Mouse (Mus musculus) intestine, embryonic 16.5 days (tissue): ENCODE data around the gene Creb3l1. TPM values are rescaled to one million over a fixed set of nuclear protein-coding genes. Genes with fewer than 3 reads are reported as not detected.
A peak's percentile ranks its signal among the peaks of the same experiment; 100 is the strongest.

Experiments used
- ATAC-seq: fragments of 200-750 bp; cut with Nextera tagmentation; 2 replicates; pipeline ENCODE4 v1.8.0; 2017; ENCODE audit warnings: moderate TSS enrichment, moderate library complexity
- H3K27ac ChIP-seq: fragments of 300-500 bp; sonication (generic); 2 replicates; pipeline ENCODE4 v1.5.1; 2014; ENCODE audit warnings: mild to moderate bottlenecking, low read length
- H3K27me3 ChIP-seq: fragments of 300-500 bp; sonication (generic); replicated peaks from 2 replicates; pipeline ENCODE4 v1.6.1; 2014; ENCODE audit warnings: low read length, control low read depth, mixed read lengths; ENCODE audit not compliant: control insufficient read depth, insufficient read depth
- H3K36me3 ChIP-seq: fragments of 300-500 bp; sonication (generic); 2 replicates; pipeline ENCODE4 v1.6.1; 2014; ENCODE audit warnings: low read length, control low read depth; ENCODE audit not compliant: control insufficient read depth, insufficient read depth
- H3K4me1 ChIP-seq: fragments of 300-500 bp; sonication (generic); 2 replicates; pipeline ENCODE4 v1.6.1; 2014; ENCODE audit warnings: low read length, control low read depth, mixed read lengths; ENCODE audit not compliant: control insufficient read depth, insufficient read depth
- H3K4me2 ChIP-seq: fragments of 300-500 bp; sonication (generic); 2 replicates; pipeline ENCODE4 v1.6.1; 2014; ENCODE audit warnings: low read depth, low read length, control low read depth
- H3K4me3 ChIP-seq: fragments of 300-500 bp; sonication (generic); 2 replicates; pipeline ENCODE4 v1.5.1; 2014; ENCODE audit warnings: mild to moderate bottlenecking, low read length
- H3K9ac ChIP-seq: fragments of 300-500 bp; sonication (generic); 2 replicates; pipeline ENCODE4 v1.6.1; 2014; ENCODE audit warnings: low read depth, low read length
- H3K9me3 ChIP-seq: fragments of 300-500 bp; sonication (generic); 2 replicates; pipeline ENCODE4 v1.6.1; 2016; ENCODE audit warnings: low read length, control low read depth; ENCODE audit not compliant: control insufficient read depth
- WGBS: fragments of 180-500 bp; shearing (Covaris S2); extraction: QIAGEN DNeasy Blood & Tissue Kit; methylation state at CpG from one replicate; pipeline ENCODE4 v1.1.7; 2014; 5-methylcytosine and 5-hydroxymethylcytosine counted together
- polyA plus RNA-seq: library from polyadenylated mRNA; unstranded; fragments of >200 nt; fragmentation: Nextera tagmentation; extraction: Ambion mirVana; gene quantifications from 2 replicates; pipeline ENCODE4 v1.2.1, GENCODE M21; 2015

Creb3l1 gene
- polyA plus RNA-seq, 1 experiment from 2014 or later: 16.6 TPM

- Histone ChIP-seq H3K4me1 (peaks cover 70% of the 10 kb centered on the region), H3K9ac (no peak overlapping the region), H3K4me2 (no peak overlapping the region), H3K36me3 (no peaks in the 10 kb centered on the region), H3K27ac (0 out of 2 replicates have a peak overlapping the region, but pooled peaks have one; percentile 10), H3K9me3 (no peaks in the 10 kb centered on the region), H3K4me3 (no peak overlapping the region), H3K27me3 (no peaks in the 10 kb centered on the region)
- 79% methylated on average over 6 of the region's 6 CpGs for whole genome bisulfite sequencing
- no peak for ATAC-seq
Observed at GRCm38 (mm10) chr2:91955875-91956274, 68.4 kb downstream of the Creb3l1 start.

GRCm38 (mm10) chr2:91955121-91955591, 69.1 kb downstream of the Creb3l1 start:
- H3K36me3 ChIP-seq: no peaks in the 10 kb centered on the region
- H3K4me1 ChIP-seq: peaks cover 68% of the 10 kb centered on the region
- peak overlapping the region; percentile 14; the same call in 1 of the 2 replicates for H3K27ac ChIP-seq
- H3K4me2 ChIP-seq: no peak overlapping the region
- no peak for ATAC-seq
- H3K27me3 ChIP-seq: no peaks in the 10 kb centered on the region
- H3K9me3 ChIP-seq: no peaks in the 10 kb centered on the region
- WGBS: 73% methylated on average over 4 of the region's 4 CpGs
- H3K9ac ChIP-seq: no peak overlapping the region
- H3K4me3 ChIP-seq: no peak overlapping the region

- Histone ChIP-seq H3K4me2 (0 out of 2 replicates have a peak overlapping the region, but pooled peaks have one; percentile 11), H3K4me3 (no peak overlapping the region), H3K9me3 (no peaks in the 10 kb centered on the region), H3K36me3 (no peaks in the 10 kb centered on the region), H3K4me1 (peaks cover 68% of the 10 kb centered on the region), H3K27ac (peak overlapping the region; percentile 40), H3K27me3 (no peaks in the 10 kb centered on the region), H3K9ac (peak overlapping the region; percentile 43)
- peak; percentile 36 for ATAC-seq
- 7% methylated on average over 5 of the region's 5 CpGs for WGBS
Observed at GRCm38 (mm10) chr2:91953825-91954224, 70.5 kb downstream of the Creb3l1 start.

- Histone ChIP-seq H3K9me3 (no peaks in the 10 kb centered on the region), H3K4me1 (peaks cover 70% of the 10 kb centered on the region), H3K27ac (peak overlapping the region; percentile 80), H3K4me3 (peak overlapping the region; percentile 19; the same call in 1 of the 2 replicates), H3K36me3 (no peaks in the 10 kb centered on the region), H3K9ac (peak overlapping the region; percentile 61), H3K27me3 (no peaks in the 10 kb centered on the region), H3K4me2 (peak overlapping the region; percentile 39)
- 16% methylated on average over 15 of the region's 15 CpGs for whole genome bisulfite sequencing
- peak; percentile 41 for ATAC-seq
Observed at GRCm38 (mm10) chr2:91950275-91951085, 73.8 kb downstream of the Creb3l1 start.

GRCm38 (mm10) chr2:91949411-91950274, 74.7 kb downstream of the Creb3l1 start:
- peak overlapping the region; percentile 61 for H3K9ac ChIP-seq
- H3K4me3 ChIP-seq: peak overlapping the region; percentile 19; the same call in 1 of the 2 replicates
- H3K9me3 ChIP-seq: no peaks in the 10 kb centered on the region
- peaks cover 69% of the 10 kb centered on the region for H3K4me1 ChIP-seq
- H3K27me3 ChIP-seq: no peaks in the 10 kb centered on the region
- ATAC-seq: peak; percentile 29; the same call in 1 of the 2 replicates
- 69% methylated on average over 17 of the region's 17 CpGs for WGBS
- H3K36me3 ChIP-seq: no peaks in the 10 kb centered on the region
- H3K27ac ChIP-seq: peak overlapping the region; percentile 80
- H3K4me2 ChIP-seq: peak overlapping the region; percentile 39

- Histone ChIP-seq H3K4me1 (peaks cover 69% of the 10 kb centered on the region), H3K4me3 (no peak overlapping the region), H3K36me3 (no peaks in the 10 kb centered on the region), H3K27me3 (no peaks in the 10 kb centered on the region), H3K4me2 (no peak overlapping the region), H3K27ac (0 out of 2 replicates have a peak overlapping the region, but pooled peaks have one; percentile 80), H3K9me3 (no peaks in the 10 kb centered on the region), H3K9ac (no peak overlapping the region)
- WGBS: 66% methylated on average over 3 of the region's 3 CpGs
- ATAC-seq: no peak
Observed at GRCm38 (mm10) chr2:91948792-91949241, 75.5 kb downstream of the Creb3l1 start.

- H3K9me3 ChIP-seq: no peaks in the 10 kb centered on the region
- no peaks in the 10 kb centered on the region for H3K27me3 ChIP-seq
- H3K36me3 ChIP-seq: peaks cover 3% of the 10 kb centered on the region; the same call in 1 of the 2 replicates
- no peak for ATAC-seq
- peaks cover 65% of the 10 kb centered on the region for H3K4me1 ChIP-seq
- peak overlapping the region; percentile 37; the same call in 1 of the 2 replicates for H3K9ac ChIP-seq
- no peak overlapping the region for H3K4me3 ChIP-seq
- WGBS: 72% methylated on average over 6 of the region's 6 CpGs
- peak overlapping the region; percentile 66 for H3K27ac ChIP-seq
- 0 out of 2 replicates have a peak overlapping the region, but pooled peaks have one; percentile 19 for H3K4me2 ChIP-seq
Observed at GRCm38 (mm10) chr2:91948151-91948509, 76.2 kb downstream of the Creb3l1 start.

GRCm38 (mm10) chr2:91947397-91948150, 76.7 kb downstream of the Creb3l1 start:
- no peak overlapping the region for H3K4me3 ChIP-seq
- H3K27ac ChIP-seq: peak overlapping the region; percentile 66
- no peaks in the 10 kb centered on the region for H3K9me3 ChIP-seq
- peaks cover 63% of the 10 kb centered on the region for H3K4me1 ChIP-seq
- 0 out of 2 replicates have a peak overlapping the region, but pooled peaks have one; percentile 19 for H3K4me2 ChIP-seq
- H3K9ac ChIP-seq: peak overlapping the region; percentile 37
- peak; percentile 21; the same call in 1 of the 2 replicates for ATAC-seq
- H3K36me3 ChIP-seq: peaks cover 4% of the 10 kb centered on the region; the same call in 1 of the 2 replicates
- 48% methylated on average over 11 of the region's 11 CpGs for WGBS
- no peaks in the 10 kb centered on the region for H3K27me3 ChIP-seq
